Mouse (Mus musculus): ENCODE results near the gene Ntm.

Gene Ntm

GRCm38 (mm10) chr9:29477219-29477618, 485.7 kb downstream of the Ntm start:
- in situ Hi-C loops (cut with MboI): no loop called here

GRCm38 (mm10) chr9:29473418-29473817, 489.5 kb downstream of the Ntm start:
- in situ Hi-C loops (cut with MboI): no loop called here

GRCm38 (mm10) chr9:29472226-29472625, 490.7 kb downstream of the Ntm start:
- in situ Hi-C loops (cut with MboI): no loop called here

- in situ Hi-C loops (cut with MboI): no loop called here
These were observed 498.2 kb downstream of the Ntm start for GRCm38 (mm10) chr9:29464756-29465155.

GRCm38 (mm10) chr9:29462970-29463593, 499.9 kb downstream of the Ntm start:
- in situ Hi-C loops (cut with MboI): no loop called here

GRCm38 (mm10) chr9:29457976-29458572, 504.9 kb downstream of the Ntm start:
- in situ Hi-C loops (cut with MboI): no loop called here

- in situ Hi-C loops (cut with MboI): no loop called here
These were observed 506.9 kb downstream of the Ntm start for GRCm38 (mm10) chr9:29456014-29456413.

GRCm38 (mm10) chr9:29451232-29451631, 511.7 kb downstream of the Ntm start:
- in situ Hi-C loops (cut with MboI): no loop called here

GRCm38 (mm10) chr9:29444001-29444400, 518.9 kb downstream of the Ntm start:
- in situ Hi-C loops (cut with MboI): no loop called here

GRCm38 (mm10) chr9:29439401-29439800, 523.5 kb downstream of the Ntm start:
- in situ Hi-C loops (cut with MboI): no loop called here

- in situ Hi-C loops (cut with MboI): no loop called here
These were observed 528.3 kb downstream of the Ntm start for GRCm38 (mm10) chr9:29434611-29435010.

- in situ Hi-C loops (cut with MboI): no loop called here
These were observed 529.0 kb downstream of the Ntm start for GRCm38 (mm10) chr9:29433910-29434309.

- in situ Hi-C loops (cut with MboI): no loop called here
These were observed 529.8 kb downstream of the Ntm start for GRCm38 (mm10) chr9:29433156-29433555.

- in situ Hi-C loops (cut with MboI): no loop called here
These were observed 531.4 kb downstream of the Ntm start for GRCm38 (mm10) chr9:29431590-29431989.

- in situ Hi-C loops (cut with MboI): no loop called here
These were observed 532.8 kb downstream of the Ntm start for GRCm38 (mm10) chr9:29430189-29430588.

GRCm38 (mm10) chr9:29428322-29428721, 534.6 kb downstream of the Ntm start:
- in situ Hi-C loops (cut with MboI): no loop called here

- in situ Hi-C loops (cut with MboI): no loop called here
These were observed 536.7 kb downstream of the Ntm start for GRCm38 (mm10) chr9:29426261-29426660.

- in situ Hi-C loops (cut with MboI): no loop called here
These were observed 547.4 kb downstream of the Ntm start for GRCm38 (mm10) chr9:29415578-29415977.

- in situ Hi-C loops (cut with MboI): no loop called here
These were observed 549.8 kb downstream of the Ntm start for GRCm38 (mm10) chr9:29413126-29413525.

GRCm38 (mm10) chr9:29412181-29412771, 550.7 kb downstream of the Ntm start:
- in situ Hi-C loops (cut with MboI): no loop called here

- in situ Hi-C loops (cut with MboI): no loop called here
These were observed 551.3 kb downstream of the Ntm start for GRCm38 (mm10) chr9:29411408-29412180.

GRCm38 (mm10) chr9:29410728-29411407, 552.1 kb downstream of the Ntm start:
- in situ Hi-C loops (cut with MboI): no loop called here

Measured in mature B cell (primary cell).